Mouse (Mus musculus) spleen, adult 12 weeks (tissue): ENCODE results near the gene Vpreb1.

Experiments
- DNase-seq: peaks from one replicate; pipeline ENCODE4 v3.0.0; 2022; ENCODE audit warnings: low spot score

The Vpreb1 gene

GRCm38 (mm10) chr16:16855541-16855940 lies 15.1 kb downstream of the Vpreb1 start:
- DNase-seq: no peak

GRCm38 (mm10) chr16:16854836-16855235 lies 15.8 kb downstream of the Vpreb1 start:
- peak; percentile 23 for DNase-seq

- DNase-seq: no peak
These were observed 18.2 kb downstream of the Vpreb1 start for GRCm38 (mm10) chr16:16852411-16852810.

GRCm38 (mm10) chr16:16849196-16849595 lies 21.4 kb downstream of the Vpreb1 start:
- DNase-seq: no peak

- DNase-seq: no peak
These were observed 41.0 kb downstream of the Vpreb1 start for GRCm38 (mm10) chr16:16829671-16830070.

- peak; percentile 46 for DNase-seq
These were observed 41.7 kb downstream of the Vpreb1 start, which contains the start of gene Spag6l for GRCm38 (mm10) chr16:16828757-16829615. Spag6l (minus strand) TSS chr16:16829456.

GRCm38 (mm10) chr16:16826223-16826622 lies 44.4 kb downstream of the Vpreb1 start:
- DNase-seq: no peak

- DNase-seq: no peak
These were observed 45.2 kb downstream of the Vpreb1 start for GRCm38 (mm10) chr16:16825476-16825875.
